Mouse (Mus musculus) kidney, postnatal 36 days (tissue): Measurements from ENCODE around the gene 4930469K13Rik.

Experiments
- DNase-seq, 2 experiments: peaks; one replicate each; pipeline ENCODE4 v3.0.0; 2021 to 2022; ENCODE audit warnings: mixed read lengths in 2 of 2

Gene 4930469K13Rik

GRCm38 (mm10) chr11:33932386-33933111 is 165.8 kb downstream of the 4930469K13Rik start:
- DNase-seq = peak in 1 of 2 experiments; percentile 22

- peak; percentile 26 to 59 for DNase-seq
These were observed 166.4 kb downstream of the 4930469K13Rik start for GRCm38 (mm10) chr11:33931836-33932385.

GRCm38 (mm10) chr11:33929412-33929811 is 168.9 kb downstream of the 4930469K13Rik start:
- no peak for DNase-seq

- DNase-seq = peak; percentile 29 to 73
These were observed 169.7 kb downstream of the 4930469K13Rik start for GRCm38 (mm10) chr11:33928658-33929057.

DNA sequence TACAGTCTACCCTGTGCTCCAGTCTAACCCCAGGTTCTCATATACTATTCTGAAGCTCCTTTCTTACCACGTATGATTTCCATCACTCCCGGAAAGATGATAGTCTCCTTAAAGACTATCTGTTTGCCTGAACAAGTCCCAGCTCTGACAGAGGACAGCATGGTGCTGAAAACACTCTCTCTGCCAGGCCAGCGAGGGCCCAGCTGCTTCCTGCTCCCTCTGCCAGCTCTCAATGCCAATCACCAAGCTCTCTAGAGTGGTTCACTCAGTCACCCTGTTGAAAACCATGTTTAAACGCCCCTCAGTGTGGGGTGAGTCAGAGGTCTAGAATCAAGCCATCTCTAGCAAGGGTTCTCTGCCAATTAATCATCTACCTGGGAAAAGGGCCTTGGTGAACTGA is 170.5 kb downstream of the 4930469K13Rik start:
- DNase-seq = no peak

DNA sequence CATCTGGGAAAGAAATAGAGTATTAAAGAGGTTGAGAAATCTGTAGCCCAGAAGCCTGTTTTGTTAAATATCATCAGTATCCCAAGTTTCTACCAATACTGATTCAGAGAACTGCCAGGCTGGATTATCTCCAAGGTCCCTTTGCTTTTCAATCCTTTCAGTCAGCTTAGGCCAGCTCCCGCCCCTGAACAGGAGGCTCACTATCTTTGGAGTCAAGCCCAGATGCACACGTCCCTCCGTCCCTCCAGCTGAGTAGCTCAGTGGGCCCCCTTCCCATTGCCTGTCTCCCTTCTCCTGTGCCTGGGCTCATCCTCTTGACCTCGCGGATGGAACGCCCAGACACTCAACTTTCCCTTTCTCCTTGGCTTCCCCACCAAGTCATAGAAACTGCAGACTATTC is 171.0 kb downstream of the 4930469K13Rik start:
- no peak for DNase-seq

DNA sequence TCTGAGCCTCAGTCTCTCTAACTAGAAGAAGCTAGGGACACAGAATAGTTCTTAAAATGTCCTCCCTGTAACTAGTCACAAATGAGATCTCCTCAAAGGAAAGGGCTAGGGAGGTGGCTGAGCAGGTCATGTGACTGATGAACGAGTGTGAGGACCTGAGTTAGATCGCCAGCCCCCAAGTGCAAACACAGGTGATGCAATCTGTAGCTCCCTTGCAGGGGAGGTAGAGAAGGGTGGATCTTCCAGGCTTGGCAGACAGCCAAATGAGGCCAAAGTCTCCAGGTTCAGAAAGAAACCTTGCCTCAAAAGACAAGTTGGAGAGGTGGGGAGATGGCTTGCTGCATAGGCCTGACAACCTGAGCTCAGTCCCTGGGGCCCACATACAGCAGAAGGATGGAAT is 171.8 kb downstream of the 4930469K13Rik start:
- DNase-seq = peak; percentile 22 to 51

GRCm38 (mm10) chr11:33925778-33926177 is 172.6 kb downstream of the 4930469K13Rik start:
- no peak for DNase-seq
